Mouse (Mus musculus) forebrain, embryonic 12.5 days (tissue): ENCODE measurements at regions not wholly inside any gene's neighbourhood (a gene's known extent, or its start where the extent isn't known, plus 50 kb on each side); places are given as distances from the start of the nearest gene placed in this dataset.
"Not testable (repeated sequence)": the region's sequence is repeated elsewhere in the genome, so short reads cannot be mapped to it uniquely, and the experiment has no call there.

ENCODE experiments used
- ATAC-seq: fragments of 200-750 bp; cut with Nextera tagmentation; 2 replicates; pipeline ENCODE4 v1.8.0; 2017; ENCODE audit warnings: moderate TSS enrichment; ENCODE audit not compliant: low FRiP score
- H3K27ac ChIP-seq: fragments of 300-500 bp; sonication (generic); 2 replicates; pipeline ENCODE4 v1.5.1; 2016; ENCODE audit warnings: mild to moderate bottlenecking
- H3K27me3 ChIP-seq: fragments of 300-500 bp; sonication (generic); 2 replicates; pipeline ENCODE4 v1.6.1; 2016; ENCODE audit warnings: mild to moderate bottlenecking
- H3K36me3 ChIP-seq: fragments of 300-500 bp; sonication (generic); replicated peaks from 2 replicates; pipeline ENCODE4 v1.6.1; 2016; ENCODE audit warnings: mild to moderate bottlenecking
- H3K4me1 ChIP-seq: fragments of 300-500 bp; sonication (generic); 2 replicates; pipeline ENCODE4 v1.6.1; 2016
- H3K4me2 ChIP-seq: fragments of 300-500 bp; sonication (generic); 2 replicates; pipeline ENCODE4 v1.6.1; 2016; ENCODE audit warnings: mild to moderate bottlenecking, moderate library complexity
- H3K4me3 ChIP-seq: fragments of 300-500 bp; sonication (generic); replicated peaks from 2 replicates; pipeline ENCODE4 v1.5.1; 2016; ENCODE audit warnings: mild to moderate bottlenecking
- H3K9ac ChIP-seq: fragments of 300-500 bp; sonication (generic); 2 replicates; pipeline ENCODE4 v1.6.1; 2016; ENCODE audit warnings: mild to moderate bottlenecking
- H3K9me3 ChIP-seq: fragments of 300-500 bp; sonication (generic); 2 replicates; pipeline ENCODE4 v1.6.1; 2016
- WGBS: fragments of 180-500 bp; shearing (Covaris S2); methylation state at CpG from one replicate; pipeline ENCODE4 v1.1.7; 2016; 5-methylcytosine and 5-hydroxymethylcytosine counted together

- no peak for ATAC-seq
Observed at GRCm38 (mm10) chr16:42431529-42431928, 91.1 kb upstream of the Gap43 start.

GRCm38 (mm10) chr16:42416673-42417072, 76.2 kb upstream of the Gap43 start:
- H3K9me3 ChIP-seq: no peaks in the 10 kb centered on the region

More at GRCm38 (mm10) chr16:42431529-42431928, 91.1 kb upstream of the Gap43 start:
- H3K27ac ChIP-seq: no peak overlapping the region
- H3K27me3 ChIP-seq: no peaks in the 10 kb centered on the region
- H3K4me3 ChIP-seq: no peak overlapping the region
- no peaks in the 10 kb centered on the region for H3K36me3 ChIP-seq
- no peak overlapping the region for H3K4me2 ChIP-seq
- no peaks in the 10 kb centered on the region for H3K4me1 ChIP-seq
- no peaks in the 10 kb centered on the region for H3K9me3 ChIP-seq
- WGBS: 88% methylated on average over 1 of the region's 1 CpGs
- no peak overlapping the region for H3K9ac ChIP-seq

GRCm38 (mm10) chr16:42412031-42412430, 71.6 kb upstream of the Gap43 start:
- not testable (repeated sequence) for H3K9ac ChIP-seq, H3K27ac ChIP-seq, H3K4me1 ChIP-seq, H3K4me3 ChIP-seq, H3K36me3 ChIP-seq, H3K4me2 ChIP-seq, ATAC-seq, H3K9me3 ChIP-seq, H3K27me3 ChIP-seq

More at GRCm38 (mm10) chr16:42416673-42417072, 76.2 kb upstream of the Gap43 start:
- Histone ChIP-seq H3K36me3 (no peaks in the 10 kb centered on the region), H3K9ac (no peak overlapping the region), H3K27me3 (no peaks in the 10 kb centered on the region), H3K4me3 (no peak overlapping the region), H3K4me2 (no peak overlapping the region), H3K27ac (no peak overlapping the region), H3K4me1 (peaks cover 7% of the 10 kb centered on the region)
- no peak for ATAC-seq
- 80% methylated on average over 4 of the region's 4 CpGs for WGBS

DNA sequence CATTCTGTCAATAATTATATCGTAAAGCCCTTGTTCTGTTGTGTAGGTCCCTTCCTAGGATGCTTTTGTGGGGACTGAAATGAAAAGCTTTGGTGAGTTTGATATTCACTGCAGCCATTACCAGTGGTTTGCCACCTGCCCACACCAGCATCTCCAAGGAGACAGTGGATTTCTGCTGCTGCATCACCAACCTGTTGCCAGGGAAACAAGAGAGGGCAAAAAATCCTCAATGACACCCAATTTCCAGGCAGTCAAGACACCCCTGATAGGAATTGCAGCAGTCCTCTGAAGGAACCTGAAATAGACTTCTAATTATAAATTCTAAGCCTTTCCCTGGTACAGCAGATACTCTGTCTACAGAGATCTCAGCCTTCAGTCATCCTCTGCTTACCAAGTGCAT, 56.1 kb upstream of the Gap43 start:
- Histone ChIP-seq H3K27me3 (no peaks in the 10 kb centered on the region), H3K4me3 (no peak overlapping the region), H3K9ac (no peak overlapping the region), H3K4me1 (peaks cover 5% of the 10 kb centered on the region), H3K4me2 (no peak overlapping the region), H3K9me3 (no peaks in the 10 kb centered on the region), H3K27ac (no peak overlapping the region), H3K36me3 (no peaks in the 10 kb centered on the region)
- no peak for ATAC-seq
- WGBS: 63% methylated on average over 1 of the region's 1 CpGs
